Mouse (Mus musculus): ENCODE measurements around the gene Zfp54. TPM values are rescaled to one million over a fixed set of nuclear protein-coding genes. Genes with fewer than 3 reads are reported as not detected.

Zfp54 gene
- polyA plus RNA-seq, 1 experiment, result not detected

Other genes with a start within 250 kb of the Zfp54 start
- gene Vmn1r234, start 197.1 kb upstream of the Zfp54 start, polyA plus RNA-seq (2012; rRNA removed), result not detected in 2 replicates
- not detected in 2 replicates for gene Vmn1r235, start 166.8 kb upstream of the Zfp54 start, polyA plus RNA-seq (2012; rRNA removed)
- not detected in 2 replicates for gene Vmn1r236, start 140.3 kb upstream of the Zfp54 start, polyA plus RNA-seq (2012; rRNA removed)
- not detected in 2 replicates for gene Vmn1r237, start 111.4 kb upstream of the Zfp54 start, polyA plus RNA-seq (2012; rRNA removed)
- 0.11 TPM in 1 of 2 replicates, not detected in the other for gene Zfp677, start 39.5 kb upstream of the Zfp54 start, polyA plus RNA-seq (2012; rRNA removed)
- gene Zfp51, start 27.1 kb downstream of the Zfp54 start, polyA plus RNA-seq (2012; rRNA removed), result 0.08 and 0.15 TPM in 2 replicates
- gene Zfp53, start 65.8 kb downstream of the Zfp54 start, polyA plus RNA-seq (2012; rRNA removed), result 2.5 and 2.6 TPM in 2 replicates
- 0.05 TPM in 1 of 2 replicates, not detected in the other for gene Zfp52, start 112.3 kb downstream of the Zfp54 start, polyA plus RNA-seq (2012; rRNA removed)
- 0.20 and 0.60 TPM in 2 replicates for gene Zfp948, start 143.8 kb downstream of the Zfp54 start, polyA plus RNA-seq (2012; rRNA removed)
- 0.11 and 0.28 TPM in 2 replicates for gene Zfp983, start 227.4 kb downstream of the Zfp54 start, polyA plus RNA-seq (2012; rRNA removed)

Data from small intestine, adult 2 months (tissue).